Mouse (Mus musculus): Measurements from ENCODE around the gene Zc3h7b.

Zc3h7b gene

GRCm38 (mm10) chr15:81822631-81823030 lies 77.8 kb downstream of the Zc3h7b start:
- no peak for DNase-seq

- no peak for DNase-seq
Measured at GRCm38 (mm10) chr15:81824832-81825231, 80.0 kb downstream of the Zc3h7b start.

GRCm38 (mm10) chr15:81828426-81829207 lies 83.8 kb downstream of the Zc3h7b start:
- DNase-seq = no peak

GRCm38 (mm10) chr15:81829208-81829580 lies 84.3 kb downstream of the Zc3h7b start:
- DNase-seq = no peak

- DNase-seq = no peak
Measured at GRCm38 (mm10) chr15:81830530-81830929, 85.7 kb downstream of the Zc3h7b start.

- peak; percentile 85 for DNase-seq
Measured at GRCm38 (mm10) chr15:81831136-81831825, 86.4 kb downstream of the Zc3h7b start.

- DNase-seq = no peak
Measured at GRCm38 (mm10) chr15:81832219-81832618, 87.4 kb downstream of the Zc3h7b start.

- no peak for DNase-seq
Measured at GRCm38 (mm10) chr15:81833481-81833880, 88.6 kb downstream of the Zc3h7b start.

- DNase-seq = no peak
Measured at GRCm38 (mm10) chr15:81834171-81834841, 89.4 kb downstream of the Zc3h7b start.

- DNase-seq = no peak
Measured at GRCm38 (mm10) chr15:81835007-81835880, 90.4 kb downstream of the Zc3h7b start.

GRCm38 (mm10) chr15:81836124-81836821 lies 91.4 kb downstream of the Zc3h7b start:
- peak; percentile 51 for DNase-seq

- DNase-seq = no peak
Measured at GRCm38 (mm10) chr15:81836966-81837920, 92.4 kb downstream of the Zc3h7b start.

GRCm38 (mm10) chr15:81838554-81839235 lies 93.8 kb downstream of the Zc3h7b start:
- DNase-seq = no peak

GRCm38 (mm10) chr15:81839634-81840033 lies 94.8 kb downstream of the Zc3h7b start:
- DNase-seq = peak; percentile 49

GRCm38 (mm10) chr15:81840306-81840705 lies 95.4 kb downstream of the Zc3h7b start:
- DNase-seq = no peak

- no peak for DNase-seq
Measured at GRCm38 (mm10) chr15:81842275-81842674, 97.4 kb downstream of the Zc3h7b start.

- no peak for DNase-seq
Measured at GRCm38 (mm10) chr15:81845033-81845625, 100.3 kb downstream of the Zc3h7b start.

- no peak for DNase-seq
Measured at GRCm38 (mm10) chr15:81845724-81846123, 100.9 kb downstream of the Zc3h7b start.

Data from right cerebral cortex, postnatal 4 days (tissue).